Mouse (Mus musculus): Measurements from ENCODE around the gene Ints6l. TPM values are rescaled to one million over a fixed set of nuclear protein-coding genes. Genes with fewer than 3 reads are reported as not detected.

The Ints6l gene
- 19.4 and 19.9 TPM in 2 replicates for polyA plus RNA-seq (2015; fragmentation: Nextera tagmentation; extraction: Ambion mirVana)

DNA sequence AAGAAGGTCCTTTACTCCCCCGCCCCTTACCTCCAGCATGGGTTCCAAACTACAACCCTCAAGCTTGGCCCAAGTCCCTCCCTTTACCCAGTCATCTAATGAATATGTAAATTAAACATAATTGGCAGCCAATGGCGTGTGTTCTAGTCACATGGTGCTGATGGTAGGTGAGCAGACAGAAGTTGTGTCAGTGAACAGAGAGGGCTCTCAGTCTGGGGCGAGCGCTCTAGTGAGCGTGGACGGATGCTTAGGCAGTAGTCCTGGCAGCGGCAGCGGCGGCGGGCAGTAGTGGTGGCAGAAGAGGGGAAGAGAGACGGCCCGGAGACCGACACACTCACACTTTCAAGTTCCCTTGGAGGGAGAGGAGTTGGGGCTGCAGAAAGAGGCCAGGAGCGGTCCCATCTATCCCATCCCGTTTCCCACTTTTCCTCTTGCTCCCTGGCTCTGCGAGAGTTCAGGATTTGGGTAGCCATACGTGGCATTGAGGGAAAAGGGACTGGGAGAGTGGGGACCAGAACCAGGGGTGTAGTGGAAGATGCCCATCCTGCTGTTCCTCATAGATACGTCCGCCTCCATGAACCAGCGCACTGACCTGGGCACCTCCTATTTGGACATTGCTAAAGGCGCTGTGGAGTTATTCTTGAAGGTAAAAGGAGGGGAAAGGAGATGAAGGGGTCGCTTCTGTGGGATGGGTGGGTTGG is at the start of gene Ints6l:
Gene Ints6l (plus strand): TSS at position 187 of the 701 bp plus-strand sequence.
- Histone ChIP-seq H3K36me3 (replicated peaks) (no peaks in the 10 kb centered on the region), H3K4me2 (peak within 1 kb of the TSS; percentile 52), H3K9me3 (no peaks in the 10 kb centered on the region), H3K9ac (peak within 1 kb of the TSS; percentile 73), H3K27ac (peak within 1 kb of the TSS; percentile 96), H3K4me1 (0 out of 2 replicates have a peak, but pooled peaks cover 3% of the 10 kb centered on the region), H3K4me3 (peak within 1 kb of the TSS; percentile 58), H3K27me3 (replicated peaks) (no peaks in the 10 kb centered on the region)
- WGBS: 27% methylated on average over 22 of the region's 22 CpGs
- peak; percentile 83 for ATAC-seq (replicated peaks)

GRCm38 (mm10) chrX:56405482-56405881 is 49.2 kb upstream of the Ints6l start:
- no peaks in the 10 kb centered on the region for H3K36me3 ChIP-seq (replicated peaks)
- H3K4me2 ChIP-seq: no peak overlapping the region
- H3K27ac ChIP-seq: no peak overlapping the region
- 60% methylated on average over 1 of the region's 1 CpGs for WGBS
- no peaks in the 10 kb centered on the region for H3K4me1 ChIP-seq
- no peak for ATAC-seq (replicated peaks)
- no peak overlapping the region for H3K4me3 ChIP-seq
- no peaks in the 10 kb centered on the region for H3K27me3 ChIP-seq (replicated peaks)
- H3K9me3 ChIP-seq: no peaks in the 10 kb centered on the region
- H3K9ac ChIP-seq: no peak overlapping the region

DNA sequence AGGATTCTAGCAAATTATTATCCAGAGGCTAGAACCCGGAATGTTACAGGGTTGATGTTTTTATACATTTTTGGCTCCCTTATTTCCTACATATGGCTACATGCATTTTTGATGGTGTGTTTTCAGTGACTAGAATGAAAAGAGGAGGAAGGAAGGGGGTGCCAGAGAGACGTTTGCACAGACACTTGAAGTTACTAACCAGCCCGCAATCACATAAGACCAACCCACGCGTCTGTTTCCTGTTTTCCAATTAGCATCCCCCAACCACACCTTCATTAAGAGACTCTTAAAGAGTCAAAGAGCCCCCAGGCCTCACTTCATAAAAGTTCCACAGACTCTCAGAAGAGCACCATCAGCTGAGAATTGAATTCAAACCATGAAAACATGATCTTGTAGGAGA is 48.5 kb upstream of the Ints6l start:
- no peaks in the 10 kb centered on the region for H3K9me3 ChIP-seq
- no peaks in the 10 kb centered on the region for H3K36me3 ChIP-seq (replicated peaks)
- WGBS: 61% methylated on average over 5 of the region's 5 CpGs
- H3K4me1 ChIP-seq: no peaks in the 10 kb centered on the region
- H3K9ac ChIP-seq: no peak overlapping the region
- ATAC-seq (replicated peaks): no peak
- no peak overlapping the region for H3K4me3 ChIP-seq
- no peak overlapping the region for H3K27ac ChIP-seq
- H3K27me3 ChIP-seq (replicated peaks): no peaks in the 10 kb centered on the region
- no peak overlapping the region for H3K4me2 ChIP-seq

DNA sequence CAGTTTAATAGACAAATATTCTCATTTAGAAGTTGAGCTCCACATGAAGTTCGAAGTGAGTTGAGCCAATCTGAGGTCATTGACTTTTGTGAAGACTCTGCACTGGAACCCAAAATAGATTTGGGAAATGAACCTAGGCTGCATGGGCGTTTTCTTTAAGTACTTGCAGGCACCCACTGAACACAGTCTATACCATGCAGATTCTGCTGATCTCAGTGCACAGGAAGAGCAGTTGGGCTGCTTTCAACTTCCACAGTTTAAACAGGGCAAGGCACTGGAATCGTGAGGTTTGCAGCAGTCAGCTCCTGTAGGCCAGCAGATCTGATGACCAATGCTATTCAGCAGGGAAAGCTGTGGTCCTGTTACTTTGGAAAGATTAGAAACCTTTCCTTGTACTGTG is 38.4 kb upstream of the Ints6l start:
- Histone ChIP-seq H3K4me1 (no peaks in the 10 kb centered on the region), H3K4me3 (no peak overlapping the region), H3K27me3 (replicated peaks) (no peaks in the 10 kb centered on the region), H3K9ac (no peak overlapping the region), H3K36me3 (replicated peaks) (no peaks in the 10 kb centered on the region), H3K4me2 (no peak overlapping the region), H3K9me3 (no peaks in the 10 kb centered on the region), H3K27ac (no peak overlapping the region)
- 65% methylated on average over 3 of the region's 3 CpGs for WGBS
- no peak for ATAC-seq (replicated peaks)

- WGBS: 69% methylated on average over 4 of the region's 4 CpGs
- ATAC-seq (replicated peaks): no peak
- Histone ChIP-seq H3K4me1 (no peaks in the 10 kb centered on the region), H3K36me3 (replicated peaks) (no peaks in the 10 kb centered on the region), H3K4me2 (no peak overlapping the region), H3K9me3 (no peaks in the 10 kb centered on the region), H3K27me3 (replicated peaks) (no peaks in the 10 kb centered on the region), H3K9ac (no peak overlapping the region), H3K4me3 (no peak overlapping the region), H3K27ac (no peak overlapping the region)
Measured at GRCm38 (mm10) chrX:56417541-56417940, 37.1 kb upstream of the Ints6l start.

DNA sequence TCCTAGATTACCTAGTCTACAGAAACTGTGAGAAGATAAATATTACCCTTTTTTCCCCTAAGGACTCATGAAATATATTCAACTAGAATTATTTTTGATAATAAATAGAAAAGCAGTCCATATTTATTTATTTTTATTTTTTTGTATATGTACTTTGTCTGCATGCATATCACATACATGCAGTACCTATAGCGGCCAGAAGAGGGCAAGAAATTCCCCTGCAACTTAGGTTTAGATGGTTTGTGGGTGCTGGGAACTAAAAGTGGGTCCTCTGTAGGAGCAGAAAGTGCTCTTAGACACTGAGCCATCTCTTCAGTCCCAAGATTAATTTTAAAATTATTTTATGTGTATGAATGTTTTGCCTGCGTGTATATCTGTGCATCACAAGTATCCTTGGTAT is 24.1 kb upstream of the Ints6l start:
- ATAC-seq (replicated peaks): no peak
- WGBS: 52% methylated on average over 2 of the region's 2 CpGs
- no peak overlapping the region for H3K4me2 ChIP-seq
- H3K27me3 ChIP-seq (replicated peaks): no peaks in the 10 kb centered on the region
- H3K36me3 ChIP-seq (replicated peaks): no peaks in the 10 kb centered on the region
- no peaks in the 10 kb centered on the region for H3K9me3 ChIP-seq
- no peak overlapping the region for H3K9ac ChIP-seq
- no peak overlapping the region for H3K4me3 ChIP-seq
- no peak overlapping the region for H3K27ac ChIP-seq
- H3K4me1 ChIP-seq: no peaks in the 10 kb centered on the region

DNA sequence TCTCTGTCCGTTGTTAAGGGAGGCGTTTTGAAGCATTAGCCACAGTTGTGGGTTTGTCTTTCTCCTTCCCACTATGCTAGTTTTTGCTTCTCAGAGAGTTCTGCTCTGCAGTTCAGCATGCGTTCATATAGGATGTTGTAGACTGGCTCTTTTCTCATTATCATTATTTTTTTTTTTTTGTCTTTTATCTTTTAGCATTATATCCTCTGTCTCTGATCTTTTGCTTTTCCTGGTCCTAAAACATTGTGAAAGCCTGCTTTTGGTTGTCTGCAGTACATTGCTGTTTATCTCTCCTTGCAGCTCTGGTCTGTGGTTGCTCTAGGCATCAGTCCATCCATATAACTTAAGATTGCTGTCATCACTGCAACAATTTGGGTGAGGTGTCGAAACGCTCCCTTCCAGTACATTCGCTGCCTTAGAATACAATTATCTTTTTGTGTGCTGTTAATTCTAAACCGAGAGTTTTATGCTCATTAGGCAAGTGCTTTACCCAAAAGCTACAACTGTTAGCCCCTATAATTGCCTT is 18.8 kb upstream of the Ints6l start:
- no peaks in the 10 kb centered on the region for H3K4me1 ChIP-seq
- no peaks in the 10 kb centered on the region for H3K36me3 ChIP-seq (replicated peaks)
- H3K4me3 ChIP-seq: no peak overlapping the region
- WGBS: 80% methylated on average over 7 of the region's 7 CpGs
- no peaks in the 10 kb centered on the region for H3K27me3 ChIP-seq (replicated peaks)
- no peak for ATAC-seq (replicated peaks)
- H3K4me2 ChIP-seq: no peak overlapping the region
- no peak overlapping the region for H3K27ac ChIP-seq
- no peak overlapping the region for H3K9ac ChIP-seq
- H3K9me3 ChIP-seq: no peaks in the 10 kb centered on the region

DNA sequence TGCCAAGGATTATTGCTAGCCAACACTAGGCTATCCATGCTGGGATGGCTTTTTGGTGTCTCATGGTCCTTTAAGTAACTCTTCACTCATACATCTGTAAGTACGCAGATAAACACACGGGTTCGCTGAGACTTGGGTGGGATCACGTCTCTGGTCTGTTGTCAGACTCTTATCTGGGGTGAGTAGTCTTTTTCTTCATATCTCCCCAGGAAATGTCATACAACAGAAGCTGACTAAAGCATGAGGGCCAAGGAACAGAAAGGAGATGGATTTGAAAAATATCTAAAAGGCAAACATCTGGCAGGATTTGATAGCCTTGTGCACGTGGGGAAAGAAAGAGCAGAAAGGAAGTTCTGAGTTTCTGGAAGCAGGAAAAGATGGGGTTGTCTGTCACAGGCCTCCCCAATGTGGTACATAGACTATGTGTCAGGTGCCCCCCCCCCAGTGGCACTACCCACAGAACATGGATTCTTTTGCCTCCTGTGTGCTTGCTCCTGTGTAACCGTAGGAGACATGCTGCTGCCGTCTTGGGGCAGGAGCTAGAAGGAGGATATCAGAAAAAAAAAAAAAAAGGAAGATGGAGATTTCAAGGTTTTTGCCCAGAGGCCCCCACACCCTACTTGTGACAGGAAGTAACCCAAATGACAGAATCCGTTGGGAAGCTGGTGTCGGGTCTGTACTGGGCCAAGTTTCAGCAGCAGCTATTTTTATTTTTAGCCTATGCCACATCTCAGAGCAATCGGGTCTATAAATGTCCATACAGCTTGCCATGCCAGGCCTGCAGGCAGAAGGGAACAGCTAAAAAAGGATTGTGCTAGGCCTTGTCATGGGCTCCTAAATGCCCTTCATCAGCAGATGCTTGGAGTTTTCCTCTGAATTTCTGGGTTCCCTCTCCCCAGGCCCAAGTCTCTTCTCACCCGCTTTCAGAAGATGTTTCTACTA is 7.9 kb upstream of the Ints6l start:
- WGBS: 84% methylated on average over 11 of the region's 11 CpGs
- Histone ChIP-seq H3K27me3 (replicated peaks) (no peaks in the 10 kb centered on the region), H3K9ac (no peak overlapping the region), H3K36me3 (replicated peaks) (no peaks in the 10 kb centered on the region), H3K4me1 (no peaks in the 10 kb centered on the region), H3K9me3 (no peaks in the 10 kb centered on the region), H3K4me3 (no peak overlapping the region), H3K27ac (no peak overlapping the region), H3K4me2 (no peak overlapping the region)
- ATAC-seq (replicated peaks): no peak

GRCm38 (mm10) chrX:56447524-56448015 is 7.1 kb upstream of the Ints6l start, which contains the start of gene Gm2174:
TSS of gene Gm2174 (plus strand) at chrX:56447965.
- Histone ChIP-seq H3K4me2 (no peak within 1 kb of the TSS), H3K9ac (no peak within 1 kb of the TSS), H3K27me3 (replicated peaks) (no peaks in the 10 kb centered on the region), H3K4me3 (no peak within 1 kb of the TSS), H3K36me3 (replicated peaks) (no peaks in the 10 kb centered on the region), H3K27ac (no peak within 1 kb of the TSS), H3K4me1 (no peaks in the 10 kb centered on the region), H3K9me3 (no peaks in the 10 kb centered on the region)
- no peak for ATAC-seq (replicated peaks)
- WGBS: 74% methylated on average over 4 of the region's 4 CpGs

GRCm38 (mm10) chrX:56455372-56456246 is 952 bp downstream of the Ints6l start:
- Histone ChIP-seq H3K9ac (peak overlapping the region; percentile 73), H3K4me2 (peak overlapping the region; percentile 52), H3K4me1 (0 out of 2 replicates have a peak, but pooled peaks cover 3% of the 10 kb centered on the region), H3K4me3 (peak overlapping the region; percentile 58), H3K27me3 (replicated peaks) (no peaks in the 10 kb centered on the region), H3K27ac (peak overlapping the region; percentile 96), H3K9me3 (no peaks in the 10 kb centered on the region), H3K36me3 (replicated peaks) (no peaks in the 10 kb centered on the region)
- 20% methylated on average over 56 of the region's 65 CpGs for WGBS
- ATAC-seq (replicated peaks): peak; percentile 97

GRCm38 (mm10) chrX:56456379-56456778 is 1.7 kb downstream of the Ints6l start:
- H3K9me3 ChIP-seq: no peaks in the 10 kb centered on the region
- H3K4me1 ChIP-seq: 0 out of 2 replicates have a peak, but pooled peaks cover 3% of the 10 kb centered on the region
- H3K27ac ChIP-seq: peak overlapping the region; percentile 96
- H3K27me3 ChIP-seq (replicated peaks): no peaks in the 10 kb centered on the region
- peak overlapping the region; percentile 73 for H3K9ac ChIP-seq
- WGBS: 23% methylated on average over 8 of the region's 8 CpGs
- peak overlapping the region; percentile 52 for H3K4me2 ChIP-seq
- peak overlapping the region; percentile 58 for H3K4me3 ChIP-seq
- ATAC-seq (replicated peaks): peak; percentile 35; the same call in 1 of the 2 replicates
- no peaks in the 10 kb centered on the region for H3K36me3 ChIP-seq (replicated peaks)
